Mouse (Mus musculus) forebrain, embryonic 13.5 days (tissue): ENCODE results near the gene Psmb11. TPM values are rescaled to one million over a fixed set of nuclear protein-coding genes. Genes with fewer than 3 reads are reported as not detected.
A peak's percentile ranks its signal among the peaks of the same experiment; 100 is the strongest.

Experiments
- ATAC-seq: fragments of 200-750 bp; cut with Nextera tagmentation; 2 replicates; pipeline ENCODE4 v1.8.0; 2017
- H3K27ac ChIP-seq: fragments of 300-500 bp; sonication (generic); 2 replicates; pipeline ENCODE4 v1.5.1; 2015; ENCODE audit warnings: inconsistent platforms, mild to moderate bottlenecking, moderate library complexity
- H3K27me3 ChIP-seq: fragments of 300-500 bp; sonication (generic); 2 replicates; pipeline ENCODE4 v1.6.1; 2015; ENCODE audit warnings: mild to moderate bottlenecking, inconsistent platforms
- H3K36me3 ChIP-seq: fragments of 300-500 bp; sonication (generic); 2 replicates; pipeline ENCODE4 v1.6.1; 2015; ENCODE audit warnings: mild to moderate bottlenecking, inconsistent platforms; ENCODE audit not compliant: poor library complexity, severe bottlenecking
- H3K4me1 ChIP-seq: fragments of 300-500 bp; sonication (generic); 2 replicates; pipeline ENCODE4 v1.6.1; 2015; ENCODE audit warnings: inconsistent platforms
- H3K4me2 ChIP-seq: fragments of 300-500 bp; sonication (generic); 2 replicates; pipeline ENCODE4 v1.6.1; 2015; ENCODE audit warnings: inconsistent platforms, mild to moderate bottlenecking, moderate library complexity
- H3K4me3 ChIP-seq: fragments of 300-500 bp; sonication (generic); 2 replicates; pipeline ENCODE4 v1.5.1; 2015; ENCODE audit warnings: mild to moderate bottlenecking, inconsistent platforms
- H3K9ac ChIP-seq: fragments of 300-500 bp; sonication (generic); 2 replicates; pipeline ENCODE4 v1.6.1; 2015; ENCODE audit warnings: mild to moderate bottlenecking, inconsistent platforms
- H3K9me3 ChIP-seq: fragments of 300-500 bp; sonication (generic); replicated peaks from 2 replicates; pipeline ENCODE4 v1.6.1; 2016; ENCODE audit warnings: inconsistent platforms
- WGBS: fragments of 180-500 bp; shearing (Covaris S2); methylation state at CpG from one replicate; pipeline ENCODE4 v1.1.7; 2015; 5-methylcytosine and 5-hydroxymethylcytosine counted together
- polyA plus RNA-seq: library from polyadenylated mRNA; unstranded; fragments of >200 nt; fragmentation: Nextera tagmentation; extraction: Ambion mirVana; gene quantifications from 2 replicates; pipeline ENCODE4 v1.2.1, GENCODE M21; 2015

The Psmb11 gene
- polyA plus RNA-seq, 1 experiment from 2014 or later, result 0.04 TPM

DNA sequence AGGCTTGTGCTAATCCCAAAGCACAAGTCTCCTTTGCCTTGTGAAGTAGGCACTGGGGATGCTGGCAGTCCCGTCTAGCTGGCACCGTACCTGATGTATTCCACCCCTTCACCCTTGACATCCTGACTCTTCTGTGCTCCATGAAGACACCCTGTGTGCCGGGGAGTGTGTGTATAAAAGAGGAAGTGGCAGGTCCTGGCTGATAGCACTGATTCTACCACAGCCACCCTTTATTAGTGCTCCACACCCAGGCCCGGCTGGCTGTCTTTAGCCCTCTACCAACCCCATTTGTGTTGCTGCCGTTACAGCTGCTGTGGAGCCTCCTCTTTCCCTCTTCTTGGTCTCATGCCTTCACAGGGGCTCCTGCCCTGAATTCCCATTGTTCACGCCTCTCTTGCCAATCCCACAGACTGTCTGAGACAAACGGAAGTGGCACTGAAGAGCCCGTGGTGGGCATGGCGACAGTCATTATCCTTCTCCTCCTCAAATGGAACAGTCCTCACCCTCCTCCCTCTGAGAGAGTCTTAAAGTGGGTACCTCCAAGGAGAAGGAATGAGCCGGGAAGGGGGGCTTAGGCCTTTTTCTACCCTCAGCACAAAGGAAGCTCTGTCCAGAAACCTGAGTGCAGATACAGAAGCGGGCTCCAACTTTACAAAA lies 9.5 kb downstream of the Psmb11 start:
- Histone ChIP-seq H3K9me3 (no peaks in the 10 kb centered on the region), H3K9ac (no peak overlapping the region; the same call in 1 of the 2 replicates), H3K4me3 (no peak overlapping the region), H3K4me1 (no peaks in the 10 kb centered on the region), H3K36me3 (peaks cover 56% of the 10 kb centered on the region), H3K4me2 (no peak overlapping the region), H3K27ac (peak overlapping the region; percentile 31; the same call in 1 of the 2 replicates), H3K27me3 (no peaks in the 10 kb centered on the region)
- 71% methylated on average over 11 of the region's 11 CpGs for WGBS
- ATAC-seq, result 0 out of 2 replicates have a peak, but pooled peaks have one; percentile 25

DNA sequence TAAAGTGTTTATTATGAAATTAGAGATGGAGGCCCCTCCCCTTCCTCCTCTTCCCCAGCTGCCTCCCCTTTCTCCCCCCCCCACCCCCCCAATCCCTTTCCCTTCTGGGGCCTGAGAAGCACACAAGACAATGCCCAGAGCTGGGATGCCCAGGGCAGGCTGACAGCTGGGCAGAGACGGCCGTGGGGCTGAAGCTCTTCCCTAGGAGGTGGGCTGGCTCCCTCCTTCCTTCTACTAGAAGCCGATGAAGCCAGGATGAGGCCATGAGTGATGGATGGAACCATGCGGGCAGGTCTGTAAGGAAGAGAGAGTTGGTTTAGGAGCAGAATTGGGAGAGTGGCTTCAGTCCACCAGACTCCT lies 10.0 kb downstream of the Psmb11 start:
- Histone ChIP-seq H3K9me3 (no peaks in the 10 kb centered on the region), H3K27ac (0 out of 2 replicates have a peak overlapping the region, but pooled peaks have one; percentile 31), H3K9ac (no peak overlapping the region; the same call in 1 of the 2 replicates), H3K36me3 (peaks cover 61% of the 10 kb centered on the region), H3K4me1 (no peaks in the 10 kb centered on the region), H3K4me2 (no peak overlapping the region), H3K27me3 (no peaks in the 10 kb centered on the region), H3K4me3 (no peak overlapping the region)
- 68% methylated on average over 4 of the region's 4 CpGs for WGBS
- ATAC-seq, result no peak

DNA sequence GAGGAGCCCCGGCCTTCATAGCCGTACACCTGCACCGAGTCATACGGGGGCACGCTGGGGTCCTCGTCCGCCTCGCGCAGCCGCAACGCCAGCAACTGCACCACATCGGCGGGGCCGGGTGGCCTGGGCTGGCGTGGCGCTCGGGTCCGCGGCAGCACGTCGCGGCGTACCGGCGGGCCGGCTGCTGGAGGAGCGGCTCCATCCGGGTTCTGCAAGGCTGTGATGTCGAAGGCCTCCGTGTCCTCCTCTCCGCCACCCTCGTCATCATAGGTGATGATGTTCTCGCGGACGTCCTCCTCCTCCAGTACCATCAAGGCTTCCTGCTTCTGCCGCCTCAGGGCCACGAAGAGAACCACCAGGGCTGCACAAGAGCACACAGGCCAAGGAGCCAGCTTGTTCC lies 11.0 kb downstream of the Psmb11 start:
- Histone ChIP-seq H3K4me2 (no peak overlapping the region), H3K27me3 (no peaks in the 10 kb centered on the region), H3K9me3 (no peaks in the 10 kb centered on the region), H3K9ac (no peak overlapping the region), H3K4me3 (no peak overlapping the region), H3K4me1 (no peaks in the 10 kb centered on the region), H3K36me3 (peaks cover 70% of the 10 kb centered on the region), H3K27ac (no peak overlapping the region)
- ATAC-seq, result no peak; the same call in 1 of the 2 replicates
- WGBS, result 91% methylated on average over 37 of the region's 37 CpGs

DNA sequence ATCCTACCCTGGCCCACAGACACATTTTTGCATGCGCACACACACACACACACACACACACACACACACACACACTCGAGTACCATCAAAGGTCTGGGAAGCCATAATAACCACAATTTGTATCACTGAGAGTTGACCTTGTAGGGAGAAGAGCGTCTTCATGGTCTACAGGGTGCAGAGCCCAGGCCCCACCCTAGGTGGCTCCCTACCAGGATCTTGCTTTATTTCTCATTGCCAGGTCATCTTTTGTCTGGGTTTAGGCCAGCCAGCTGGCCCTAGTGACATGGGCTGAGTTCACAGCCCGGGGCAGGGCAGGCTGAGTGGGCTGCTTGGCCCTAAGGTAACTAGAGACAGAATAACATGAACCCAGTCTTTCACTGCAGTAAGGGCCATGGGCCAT lies 12.9 kb downstream of the Psmb11 start:
- ATAC-seq, result no peak
- Histone ChIP-seq H3K36me3 (peaks cover 86% of the 10 kb centered on the region), H3K9ac (no peak overlapping the region), H3K9me3 (no peaks in the 10 kb centered on the region), H3K4me2 (no peak overlapping the region), H3K4me3 (no peak overlapping the region), H3K27ac (no peak overlapping the region), H3K4me1 (peaks cover 10% of the 10 kb centered on the region), H3K27me3 (no peaks in the 10 kb centered on the region)
- 90% methylated on average over 4 of the region's 4 CpGs for WGBS

DNA sequence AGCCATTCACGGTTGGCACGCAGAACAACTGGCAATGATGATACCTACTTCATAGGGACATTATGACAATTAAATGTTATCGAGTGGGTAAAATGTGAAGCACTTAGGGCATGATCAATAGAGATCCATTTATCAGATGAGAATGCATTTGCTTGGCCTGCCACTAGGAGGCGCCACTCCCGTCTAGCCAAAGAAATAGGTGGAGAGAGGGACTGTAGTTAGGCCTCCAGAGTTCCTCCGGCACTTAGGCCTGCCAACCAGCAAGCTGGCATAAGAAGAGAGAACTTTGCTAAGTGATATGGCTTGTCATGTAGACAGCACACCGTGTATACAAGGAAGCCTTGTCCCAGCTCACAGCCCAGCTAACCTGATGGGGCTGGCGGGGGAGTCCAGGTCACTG lies 15.7 kb downstream of the Psmb11 start:
- H3K27ac ChIP-seq, result no peak overlapping the region
- no peaks in the 10 kb centered on the region for H3K27me3 ChIP-seq
- H3K9ac ChIP-seq, result no peak overlapping the region
- H3K36me3 ChIP-seq, result peaks cover 62% of the 10 kb centered on the region
- H3K4me3 ChIP-seq, result no peak overlapping the region
- H3K9me3 ChIP-seq, result no peaks in the 10 kb centered on the region
- peaks cover 27% of the 10 kb centered on the region for H3K4me1 ChIP-seq
- ATAC-seq, result no peak
- no peak overlapping the region for H3K4me2 ChIP-seq
- WGBS, result 51% methylated on average over 8 of the region's 8 CpGs

DNA sequence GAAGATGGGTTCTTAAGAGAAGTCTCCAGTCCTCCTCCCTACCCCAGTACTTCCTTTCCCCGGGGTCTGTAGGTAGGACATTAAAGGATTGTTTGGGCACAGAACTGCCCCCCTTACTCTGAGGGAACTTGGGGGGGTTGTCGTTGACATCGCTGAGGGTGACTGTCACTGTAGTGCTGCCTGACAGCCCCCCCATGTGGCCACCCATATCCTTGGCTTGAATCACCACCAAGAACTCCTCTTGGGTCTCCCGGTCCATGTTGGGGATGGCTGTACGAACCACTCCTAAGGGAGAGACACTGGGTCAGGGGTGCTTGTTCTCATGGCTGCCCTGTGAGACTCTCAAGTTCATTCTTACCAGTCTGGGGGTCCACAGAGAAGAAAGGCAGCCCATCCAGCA lies 17.0 kb downstream of the Psmb11 start:
- Histone ChIP-seq H3K9ac (no peak overlapping the region), H3K4me2 (no peak overlapping the region), H3K36me3 (peaks cover 61% of the 10 kb centered on the region), H3K4me3 (no peak overlapping the region), H3K9me3 (no peaks in the 10 kb centered on the region), H3K27ac (no peak overlapping the region), H3K27me3 (no peaks in the 10 kb centered on the region), H3K4me1 (peaks cover 31% of the 10 kb centered on the region)
- 81% methylated on average over 5 of the region's 5 CpGs for WGBS
- ATAC-seq, result no peak

DNA sequence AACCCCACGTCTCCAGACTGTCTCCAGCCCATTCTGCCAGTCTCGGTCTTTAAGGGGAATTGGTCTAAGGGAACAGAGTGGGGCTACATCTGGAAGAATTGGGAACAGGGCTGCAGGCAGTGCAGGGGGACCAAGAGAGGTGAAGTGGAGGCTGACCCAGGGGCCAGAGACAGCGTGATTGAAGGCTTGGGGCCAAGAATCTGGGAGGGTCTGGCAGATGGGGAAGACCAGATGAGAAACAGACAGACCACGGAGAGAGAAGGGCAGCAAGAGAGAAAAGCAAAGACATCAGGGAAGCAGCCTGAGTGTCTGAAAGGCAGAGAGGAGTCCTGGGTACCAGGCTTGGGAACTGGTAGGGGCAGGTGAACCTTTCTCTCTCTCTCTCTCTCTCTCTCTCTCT lies 18.9 kb downstream of the Psmb11 start:
- peak overlapping the region; percentile 93 for H3K4me2 ChIP-seq
- ATAC-seq, result no peak
- no peak overlapping the region for H3K27ac ChIP-seq
- H3K4me3 ChIP-seq, result peak overlapping the region; percentile 72
- H3K36me3 ChIP-seq, result peaks cover 64% of the 10 kb centered on the region
- WGBS, result 14% methylated on average over 4 of the region's 4 CpGs
- no peaks in the 10 kb centered on the region for H3K27me3 ChIP-seq
- peak overlapping the region; percentile 93 for H3K9ac ChIP-seq
- H3K4me1 ChIP-seq, result peaks cover 31% of the 10 kb centered on the region
- no peaks in the 10 kb centered on the region for H3K9me3 ChIP-seq

DNA sequence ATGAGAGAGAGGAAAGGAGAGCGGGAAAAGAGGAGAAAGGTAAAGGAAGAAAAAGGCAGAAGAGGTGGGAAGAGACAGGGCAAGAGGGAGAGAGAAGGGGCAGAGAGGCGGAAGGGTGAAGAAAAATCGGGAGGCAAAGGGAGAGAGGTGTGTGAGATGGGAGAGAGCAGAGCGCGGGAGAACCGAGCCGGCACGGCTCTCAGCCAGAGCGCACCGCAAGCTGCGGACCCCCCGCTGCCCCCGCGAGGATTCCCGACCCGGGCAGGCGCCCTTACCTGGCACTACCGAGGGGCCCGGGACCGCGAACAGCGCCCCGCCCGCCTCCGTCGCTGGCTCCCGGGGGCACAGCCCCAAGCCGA lies 19.7 kb downstream of the Psmb11 start, which contains the start of gene Gm17606:
Gene Gm17606 (plus strand): TSS at position 7 of the 359 bp plus-strand sequence.
- peak within 1 kb of the TSS; percentile 92 for H3K27ac ChIP-seq
- peaks cover 31% of the 10 kb centered on the region for H3K4me1 ChIP-seq
- no peaks in the 10 kb centered on the region for H3K9me3 ChIP-seq
- 0% methylated on average over 5 of the region's 28 CpGs for WGBS
- ATAC-seq, result no peak
- H3K4me2 ChIP-seq, result peak within 1 kb of the TSS; percentile 93
- H3K27me3 ChIP-seq, result no peaks in the 10 kb centered on the region
- peak within 1 kb of the TSS; percentile 93 for H3K9ac ChIP-seq
- peaks cover 67% of the 10 kb centered on the region for H3K36me3 ChIP-seq
- peak within 1 kb of the TSS; percentile 72 for H3K4me3 ChIP-seq

DNA sequence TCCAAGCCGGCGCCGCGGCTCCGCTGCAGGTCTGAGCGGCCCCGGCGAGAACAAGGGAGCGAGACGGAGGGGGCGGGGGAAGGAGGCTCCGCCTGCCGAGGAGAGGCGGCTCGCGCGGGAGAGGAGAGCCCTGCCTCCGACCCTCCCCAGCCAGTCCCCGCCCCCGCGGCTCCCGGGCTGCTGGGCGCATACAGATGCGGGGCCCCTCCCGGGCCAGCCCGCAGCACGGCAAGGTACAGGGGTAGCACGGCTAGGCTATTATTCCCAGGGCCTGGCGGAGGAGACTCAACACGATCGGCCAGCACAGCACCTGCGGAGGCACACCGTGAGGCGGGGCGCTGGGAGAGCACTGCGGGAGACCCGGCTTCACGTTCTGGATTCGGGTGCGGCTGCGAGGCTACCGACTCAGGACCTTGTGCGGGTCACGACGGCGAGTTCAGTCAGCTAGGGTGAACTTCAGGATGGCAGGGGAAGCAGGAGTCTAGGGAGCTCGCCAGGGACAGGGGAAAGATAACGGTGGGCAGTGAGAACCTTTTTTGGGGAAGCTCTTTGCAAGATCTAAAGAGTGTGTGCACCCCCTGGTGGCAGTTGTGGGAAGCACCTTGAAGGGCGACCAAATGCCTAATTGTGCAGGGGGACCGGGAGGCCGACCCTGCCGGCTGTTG lies 20.2 kb downstream of the Psmb11 start, which contains the start of gene Cdh24:
Gene Cdh24 (minus strand): TSS at position 60 of the 665 bp plus-strand sequence.
- Histone ChIP-seq H3K4me2 (peak within 1 kb of the TSS; percentile 93), H3K9ac (peak within 1 kb of the TSS; percentile 93), H3K27ac (peak within 1 kb of the TSS; percentile 92), H3K4me1 (peaks cover 31% of the 10 kb centered on the region), H3K27me3 (no peaks in the 10 kb centered on the region), H3K4me3 (peak within 1 kb of the TSS; percentile 72), H3K9me3 (no peaks in the 10 kb centered on the region), H3K36me3 (peaks cover 67% of the 10 kb centered on the region)
- peak; percentile 94 for ATAC-seq
- WGBS, result under 1% methylated on average over 52 of the region's 52 CpGs

DNA sequence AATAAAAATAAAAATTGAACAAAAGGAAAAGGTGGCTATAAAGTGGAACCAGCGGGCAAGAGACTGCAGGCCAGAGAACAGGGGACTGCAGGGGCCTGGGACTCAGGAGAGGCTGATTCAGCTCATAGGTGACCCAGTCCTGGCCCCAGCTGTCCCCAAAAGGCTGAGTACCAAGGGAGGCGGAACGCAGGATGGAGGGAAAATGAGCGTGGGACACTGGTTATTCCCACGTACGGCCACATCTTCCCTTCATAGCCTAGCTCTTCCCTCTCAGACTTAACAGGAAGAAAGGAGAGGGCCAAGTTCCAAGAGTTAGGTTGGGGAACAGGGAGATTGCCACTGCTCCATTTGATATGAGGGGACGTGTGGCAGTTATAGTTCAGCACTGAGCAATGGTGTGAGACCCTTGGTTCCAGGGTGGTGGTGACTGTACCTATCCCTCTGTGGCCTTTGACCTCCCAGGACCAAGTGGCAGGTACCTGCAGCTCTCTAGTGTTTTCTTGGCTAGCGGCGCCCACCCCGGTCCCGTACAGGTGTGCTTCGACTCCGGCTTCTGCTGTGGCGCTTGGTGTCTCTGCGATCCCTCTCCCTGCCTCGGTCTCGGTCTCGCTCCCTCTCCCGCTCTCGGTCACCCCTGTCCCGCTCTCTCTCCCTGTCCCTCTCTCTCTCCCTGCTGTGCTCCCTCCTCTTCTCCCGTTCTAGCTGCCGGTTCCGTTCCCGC lies 21.2 kb downstream of the Psmb11 start:
- Histone ChIP-seq H3K36me3 (peaks cover 68% of the 10 kb centered on the region), H3K9ac (no peak overlapping the region), H3K4me2 (no peak overlapping the region), H3K9me3 (no peaks in the 10 kb centered on the region), H3K27me3 (no peaks in the 10 kb centered on the region), H3K4me3 (0 out of 2 replicates have a peak overlapping the region, but pooled peaks have one; percentile 72), H3K4me1 (peaks cover 31% of the 10 kb centered on the region), H3K27ac (peak overlapping the region; percentile 68)
- WGBS, result 79% methylated on average over 25 of the region's 25 CpGs
- no peak for ATAC-seq

DNA sequence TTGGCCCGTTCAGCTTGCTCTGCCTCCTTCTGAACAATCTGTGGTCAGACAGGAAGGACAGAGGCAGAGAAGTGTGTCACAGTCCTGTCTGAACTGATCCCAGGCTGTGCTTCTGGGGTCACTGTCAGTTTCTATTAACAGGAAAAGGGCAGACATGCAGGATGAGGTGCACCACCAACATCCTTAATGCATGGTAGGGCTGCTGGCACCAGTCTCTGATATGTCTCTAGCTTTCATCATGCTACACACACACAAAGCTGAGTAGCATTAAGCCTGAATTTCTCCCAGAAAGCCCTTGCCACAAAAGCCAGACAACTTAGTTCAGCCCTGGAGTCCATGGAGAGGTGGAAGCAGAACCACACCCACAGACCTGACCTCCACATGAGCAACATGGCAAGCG lies 21.8 kb downstream of the Psmb11 start:
- Histone ChIP-seq H3K4me3 (no peak overlapping the region), H3K9ac (no peak overlapping the region), H3K27ac (no peak overlapping the region; the same call in 1 of the 2 replicates), H3K4me1 (peaks cover 28% of the 10 kb centered on the region), H3K36me3 (peaks cover 70% of the 10 kb centered on the region), H3K27me3 (no peaks in the 10 kb centered on the region), H3K9me3 (no peaks in the 10 kb centered on the region), H3K4me2 (no peak overlapping the region)
- no peak for ATAC-seq
- WGBS, result 85% methylated on average over 2 of the region's 2 CpGs

DNA sequence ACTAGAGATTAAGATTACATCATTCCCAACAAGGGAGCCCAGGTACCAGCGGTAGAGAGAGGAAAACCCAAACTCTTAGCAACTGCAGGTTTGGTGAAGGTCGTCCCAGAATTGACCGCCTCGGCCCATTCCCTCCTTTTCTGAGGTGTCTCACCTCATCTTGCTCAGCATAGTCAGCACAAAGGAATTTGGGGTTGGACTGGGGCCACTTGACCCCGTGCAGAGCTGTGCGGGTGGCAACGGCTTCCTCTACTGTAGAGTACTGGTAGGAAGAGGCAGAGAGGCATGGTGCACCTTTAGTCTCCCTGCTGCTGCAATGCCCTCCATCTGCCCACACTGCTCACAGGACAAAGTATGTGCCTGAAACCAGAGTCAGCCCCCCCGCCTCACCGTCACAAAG lies 23.1 kb downstream of the Psmb11 start:
- Histone ChIP-seq H3K9me3 (no peaks in the 10 kb centered on the region), H3K27me3 (no peaks in the 10 kb centered on the region), H3K9ac (no peak overlapping the region), H3K4me3 (no peak overlapping the region), H3K36me3 (peaks cover 70% of the 10 kb centered on the region), H3K4me1 (peaks cover 28% of the 10 kb centered on the region), H3K4me2 (no peak overlapping the region), H3K27ac (no peak overlapping the region)
- no peak for ATAC-seq
- 97% methylated on average over 9 of the region's 9 CpGs for WGBS
